Mouse (Mus musculus) ovary, postnatal 14 days (tissue): ENCODE measurements around the gene Tcte2.
A peak's percentile ranks its signal among the peaks of the same experiment; 100 is the strongest.

Experiments used
- DNase-seq: peaks from one replicate; pipeline ENCODE4 v3.0.0; 2022; ENCODE audit warnings: low spot score

The Tcte2 gene

GRCm38 (mm10) chr17:13744824-13745223 is 16.8 kb downstream of the Tcte2 start:
- DNase-seq: peak; percentile 35

- no peak for DNase-seq
Observed at GRCm38 (mm10) chr17:13744219-13744618, 17.4 kb downstream of the Tcte2 start.

- DNase-seq: no peak
Observed at GRCm38 (mm10) chr17:13743709-13744079, 17.9 kb downstream of the Tcte2 start.

GRCm38 (mm10) chr17:13742941-13743708 is 18.5 kb downstream of the Tcte2 start:
- DNase-seq: no peak

- no peak for DNase-seq
Observed at GRCm38 (mm10) chr17:13742334-13742733, 19.3 kb downstream of the Tcte2 start.

GRCm38 (mm10) chr17:13741611-13742010 is 20.0 kb downstream of the Tcte2 start:
- DNase-seq: no peak

- no peak for DNase-seq
Observed at GRCm38 (mm10) chr17:13740796-13741195, 20.8 kb downstream of the Tcte2 start.

GRCm38 (mm10) chr17:13739981-13740380 is 21.6 kb downstream of the Tcte2 start:
- DNase-seq: no peak

GRCm38 (mm10) chr17:13738916-13739315 is 22.7 kb downstream of the Tcte2 start:
- DNase-seq: no peak

GRCm38 (mm10) chr17:13738121-13738776 is 23.4 kb downstream of the Tcte2 start:
- DNase-seq: no peak

GRCm38 (mm10) chr17:13737336-13737735 is 24.3 kb downstream of the Tcte2 start:
- DNase-seq: no peak

- no peak for DNase-seq
Observed at GRCm38 (mm10) chr17:13735803-13736282, 25.8 kb downstream of the Tcte2 start.

- DNase-seq: no peak
Observed at GRCm38 (mm10) chr17:13735057-13735456, 26.6 kb downstream of the Tcte2 start.

- no peak for DNase-seq
Observed at GRCm38 (mm10) chr17:13733971-13734370, 27.7 kb downstream of the Tcte2 start.

- DNase-seq: no peak
Observed at GRCm38 (mm10) chr17:13732685-13733084, 28.9 kb downstream of the Tcte2 start.

- no peak for DNase-seq
Observed at GRCm38 (mm10) chr17:13731727-13732112, 29.9 kb downstream of the Tcte2 start.

- DNase-seq: no peak
Observed at GRCm38 (mm10) chr17:13730980-13731726, 30.5 kb downstream of the Tcte2 start.

GRCm38 (mm10) chr17:13726832-13727355 is 34.7 kb downstream of the Tcte2 start:
- DNase-seq: no peak

GRCm38 (mm10) chr17:13725004-13725550 is 36.5 kb downstream of the Tcte2 start:
- DNase-seq: no peak

GRCm38 (mm10) chr17:13722434-13722833 is 39.2 kb downstream of the Tcte2 start:
- no peak for DNase-seq

- DNase-seq: no peak
Observed at GRCm38 (mm10) chr17:13721372-13721771, 40.3 kb downstream of the Tcte2 start.

- DNase-seq: no peak
Observed at GRCm38 (mm10) chr17:13720187-13720586, 41.4 kb downstream of the Tcte2 start.
